Mouse (Mus musculus): ENCODE data around the gene Otol1. TPM values are rescaled to one million over a fixed set of nuclear protein-coding genes. Genes with fewer than 3 reads are reported as not detected.

The Otol1 gene
- not detected in 2 replicates for polyA plus RNA-seq (2012; rRNA removed)

DNA sequence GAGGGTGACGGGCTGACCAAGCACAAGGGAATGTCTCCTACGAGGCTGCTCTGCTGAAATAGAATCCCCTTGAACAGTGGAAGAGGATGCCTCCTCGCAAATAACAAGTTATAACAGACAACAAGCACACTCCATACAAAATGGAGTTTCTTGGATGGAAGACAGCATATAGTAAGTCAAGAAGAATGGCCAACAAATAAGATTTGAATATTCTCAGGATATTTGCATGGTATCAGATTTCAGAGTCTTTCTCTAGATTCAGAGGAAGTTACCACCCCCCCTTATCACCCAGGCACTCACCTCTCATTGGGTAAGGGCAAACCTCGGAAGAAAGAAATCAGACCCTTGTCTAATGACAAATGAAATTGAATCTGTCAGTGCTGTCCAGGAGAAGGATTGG is at the start of gene Otol1:
Gene Otol1, plus strand, starts transcription at position 301 of the 400 bp plus-strand sequence.

Other genes starting within 250 kb of the Otol1 start
- gene Sptssb, start 147.7 kb upstream of the Otol1 start, polyA plus RNA-seq (2012; rRNA removed), result 39.1 and 72.0 TPM in 2 replicates